Mouse (Mus musculus) granulocyte monocyte progenitor cell, adult 5-6 weeks (primary cell): ENCODE results near the gene Mmadhc. TPM values are rescaled to one million over a fixed set of nuclear protein-coding genes. Genes with fewer than 3 reads are reported as not detected.

Experiments used
- ATAC-seq: replicated peaks from 2 replicates; pipeline ENCODE4 v1.8.0; 2016; ENCODE audit warnings: mild to moderate bottlenecking, moderate TSS enrichment, inconsistent platforms; ENCODE audit not compliant: poor library complexity, severe bottlenecking
- total RNA-seq, 2 experiments: library from RNA; stranded (forward) in 1 of 2; stranded (reverse) in 1 of 2; fragments of 200-712, 200-1000 nt in 1 of 2; fragments of >200 nt in 1 of 2; fragmentation: Nextera tagmentation in 1 of 2; gene quantifications; 2 replicates each; pipeline ENCODE4 v1.2.3; 2014 to 2017

The Mmadhc gene
- total RNA-seq, 2 experiments from 2014 or later = 58.5 to 99.2 TPM

DNA sequence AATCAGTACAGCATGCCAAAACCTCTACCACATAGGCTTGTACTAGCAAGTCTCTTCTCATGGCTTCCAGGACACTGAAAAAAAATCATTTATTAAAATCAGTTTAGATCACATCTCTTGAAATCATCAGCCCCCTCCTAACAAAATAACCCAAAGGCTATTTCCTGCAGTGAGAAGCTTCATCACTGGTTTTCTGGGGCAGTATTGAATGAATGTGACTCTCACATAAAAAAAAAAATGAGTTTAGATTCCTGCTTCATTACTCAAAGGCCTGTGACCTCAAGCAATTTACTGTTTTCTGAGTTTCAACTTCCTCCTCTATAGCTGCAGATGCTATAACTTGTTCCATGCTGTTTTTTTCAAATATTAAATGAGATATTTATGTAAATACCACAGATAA lies 29.6 kb downstream of the Mmadhc start:
- ATAC-seq = no peak

DNA sequence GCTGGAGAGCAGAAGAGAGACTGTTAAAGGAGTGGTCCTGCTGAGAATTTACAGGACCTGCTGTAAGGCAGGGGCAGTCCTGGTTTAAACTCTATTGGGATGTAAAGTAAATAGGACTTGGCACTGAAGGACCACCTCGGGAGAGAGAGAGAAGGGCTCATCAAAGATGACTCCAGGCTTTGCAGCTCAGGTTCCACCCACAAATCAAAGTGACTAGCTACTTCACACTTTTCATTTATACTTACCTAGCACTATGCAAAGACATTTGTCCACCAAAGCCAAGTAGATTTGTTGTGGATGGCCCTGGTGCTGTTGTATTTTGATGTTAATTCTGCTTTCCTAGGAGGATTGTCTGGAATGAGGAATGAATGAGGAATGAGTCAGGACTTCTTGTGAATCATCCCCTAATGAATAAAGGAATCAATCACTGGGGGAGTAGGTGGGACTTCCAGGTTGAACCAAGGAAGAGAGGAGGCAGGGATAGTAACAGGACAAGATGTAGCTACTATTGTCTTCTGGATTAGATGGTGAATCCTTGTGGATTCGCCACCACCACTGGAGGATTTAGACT lies 31.3 kb downstream of the Mmadhc start:
- ATAC-seq = no peak

DNA sequence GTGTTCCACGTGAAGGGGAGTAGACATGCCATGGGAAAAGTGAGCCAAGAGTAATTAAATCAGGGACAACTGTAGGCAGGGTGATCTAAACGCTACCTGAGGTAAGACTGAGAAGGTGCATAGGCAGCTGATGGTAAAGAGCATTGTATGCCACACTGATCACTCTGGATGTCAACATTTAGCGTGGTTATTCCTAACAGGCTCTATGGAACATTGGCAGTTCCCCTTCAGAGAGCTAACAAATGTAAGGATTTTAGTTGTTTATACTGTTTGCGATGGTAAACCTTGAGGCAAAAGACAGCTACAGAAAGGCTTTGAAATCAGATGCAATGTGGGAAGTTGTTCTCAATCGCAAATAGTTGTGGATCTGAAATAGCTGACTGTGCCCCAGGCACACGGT lies 32.5 kb downstream of the Mmadhc start:
- ATAC-seq = no peak

DNA sequence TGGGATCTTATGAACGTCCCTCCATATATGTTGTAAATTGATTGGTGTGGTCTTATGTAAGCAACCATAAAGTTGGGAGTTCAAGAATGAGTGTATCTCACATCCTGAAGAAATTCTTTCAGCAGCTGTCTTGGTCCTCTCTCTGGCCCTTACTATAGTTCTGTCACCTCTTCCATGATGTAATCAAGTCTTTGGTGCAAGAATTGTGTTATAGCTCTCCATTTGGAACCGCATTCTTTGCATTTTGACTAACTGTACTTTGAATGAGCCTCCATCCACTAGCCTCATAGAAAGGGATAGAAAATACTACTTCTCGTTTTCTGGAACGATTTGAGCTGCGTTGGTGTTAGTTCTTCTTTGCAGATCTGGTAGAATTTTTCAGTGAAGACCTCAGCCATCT lies 41.6 kb downstream of the Mmadhc start:
- ATAC-seq = no peak

DNA sequence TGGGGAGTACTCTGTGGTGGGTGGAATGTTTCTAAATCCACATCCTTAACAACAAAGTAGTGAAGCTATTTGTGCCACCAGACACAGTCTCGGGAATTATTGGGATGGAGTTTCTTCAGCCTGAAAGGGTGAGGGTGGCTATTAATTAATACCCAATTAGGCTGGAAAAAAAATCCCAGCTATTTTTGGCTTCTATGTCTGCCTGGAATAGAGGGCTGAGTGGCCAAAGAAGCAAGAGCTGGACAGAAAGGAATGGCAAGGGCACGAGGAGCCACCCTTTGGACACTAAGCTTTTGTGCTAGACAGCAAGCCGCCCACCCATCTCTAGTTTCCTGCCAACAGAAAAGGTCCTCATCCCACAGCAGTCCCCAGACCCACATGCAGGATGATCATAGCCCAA lies 48.0 kb downstream of the Mmadhc start:
- ATAC-seq = no peak

DNA sequence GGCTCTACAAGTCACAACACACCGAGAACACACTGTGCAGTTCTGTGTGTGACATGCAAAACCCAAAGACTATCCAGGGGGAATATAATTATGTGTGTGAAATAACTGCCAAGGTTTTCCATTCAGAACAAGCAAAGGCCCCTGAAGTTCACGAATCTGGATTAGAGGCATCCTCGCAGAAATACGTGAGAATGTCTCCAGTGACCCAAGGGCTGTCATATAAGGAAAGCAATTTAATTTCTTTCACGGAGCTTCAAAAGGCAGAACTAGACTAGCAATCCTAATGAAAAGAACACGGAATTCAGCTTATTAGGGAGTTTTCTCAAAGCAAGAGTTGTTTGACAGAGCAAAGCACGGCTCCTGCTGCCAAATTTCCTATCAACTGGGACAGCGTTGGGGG lies 63.1 kb downstream of the Mmadhc start:
- ATAC-seq = no peak

Other genes starting within 250 kb of the Mmadhc start
- gene Lypd6, start 230.4 kb downstream of the Mmadhc start, total RNA-seq (2014; fragmentation: Nextera tagmentation) = not detected in 2 replicates
- gene Lypd6, start 230.4 kb downstream of the Mmadhc start, total RNA-seq (2017) = 2.3 TPM in 1 of 2 replicates, not detected in the other